Mouse (Mus musculus) ES-Bruce4 (cell line): Measurements from ENCODE around the gene Shank2. TPM values are rescaled to one million over a fixed set of nuclear protein-coding genes. Genes with fewer than 3 reads are reported as not detected.

Experiments used
- H3K27ac ChIP-seq: 2 replicates; pipeline ENCODE4 v1.5.1; 2012; ENCODE audit warnings: low read length, inconsistent platforms; ENCODE audit not compliant: insufficient read depth
- H3K27me3 ChIP-seq: 2 replicates; pipeline ENCODE4 v1.6.1; 2012; ENCODE audit warnings: mild to moderate bottlenecking, low read length, inconsistent platforms; ENCODE audit not compliant: control insufficient read depth, poor library complexity, insufficient read depth, severe bottlenecking
- H3K36me3 ChIP-seq: 2 replicates; pipeline ENCODE4 v1.6.1; 2012; ENCODE audit warnings: inconsistent platforms, mild to moderate bottlenecking, low read length, moderate library complexity; ENCODE audit not compliant: control insufficient read depth, poor library complexity, insufficient read depth, severe bottlenecking
- H3K4me1 ChIP-seq: one replicate; pipeline ENCODE4 v1.8.1; 2011; ENCODE audit warnings: low read length; ENCODE audit not compliant: control insufficient read depth, insufficient read depth
- H3K4me3 ChIP-seq: 2 replicates; pipeline ENCODE4 v1.5.1; 2011; ENCODE audit warnings: low read depth, mild to moderate bottlenecking, low read length
- H3K9ac ChIP-seq: 2 replicates; pipeline ENCODE4 v1.6.1; 2012; ENCODE audit warnings: low read depth, mild to moderate bottlenecking, inconsistent platforms; ENCODE audit not compliant: poor library complexity, severe bottlenecking
- H3K9me3 ChIP-seq: replicated peaks from 2 replicates; pipeline ENCODE4 v1.6.1; 2012; ENCODE audit warnings: mild to moderate bottlenecking, low read length, inconsistent platforms; ENCODE audit not compliant: control insufficient read depth, poor library complexity, insufficient read depth, severe bottlenecking
- CTCF ChIP-seq: IDR thresholded peaks from one replicate; pipeline ENCODE4 v1.8.1; 2011; ENCODE audit warnings: low read depth, low read length
- EP300 ChIP-seq: IDR thresholded peaks from 2 replicates; pipeline ENCODE4 v1.6.1; 2011; ENCODE audit warnings: low read depth, low read length; ENCODE audit not compliant: insufficient read depth
- POLR2A ChIP-seq: IDR thresholded peaks from one replicate; pipeline ENCODE4 v1.8.1; 2011; ENCODE audit warnings: low read length; ENCODE audit not compliant: insufficient read depth
- polyA plus RNA-seq: library from polyadenylated mRNA; stranded (reverse); fragments of >200 nt; gene quantifications from 2 replicates; pipeline ENCODE4 v1.2.4, GENCODE M21; 2011; ENCODE audit warnings: low read depth; ENCODE audit not compliant: missing spikeins, insufficient read depth, insufficient read length

The Shank2 gene
- polyA plus RNA-seq, 1 experiment: 0.72 TPM

DNA sequence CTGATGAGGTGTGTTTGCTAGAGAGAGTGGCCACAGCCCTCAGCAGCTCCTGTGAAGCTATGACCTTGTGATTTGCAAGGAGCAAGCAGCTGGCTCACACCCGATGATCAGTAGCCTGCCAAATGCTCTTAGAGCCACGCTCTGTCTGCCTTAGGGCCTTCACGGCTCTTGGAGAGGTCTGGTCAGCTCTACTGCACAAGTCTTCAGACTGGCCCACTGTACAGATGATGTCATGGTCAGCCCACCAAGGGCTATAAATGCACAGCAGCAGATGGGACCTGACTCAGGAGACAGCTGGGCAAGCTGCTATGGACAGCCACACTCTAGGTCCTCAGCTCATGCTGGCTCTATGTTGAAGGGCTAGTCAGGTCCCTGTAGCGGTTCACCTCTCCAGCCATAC, 376.5 kb downstream of the Shank2 start:
- no peaks in the 10 kb centered on the region for H3K4me1 ChIP-seq
- H3K9ac ChIP-seq: no peak overlapping the region
- H3K4me3 ChIP-seq: no peak overlapping the region
- no peaks in the 10 kb centered on the region for H3K36me3 ChIP-seq
- no peaks in the 10 kb centered on the region for H3K27me3 ChIP-seq
- no peak for TF ChIP-seq CTCF
- no peak for TF ChIP-seq POLR2A
- TF ChIP-seq EP300: no peak
- H3K27ac ChIP-seq: no peak overlapping the region
- no peaks in the 10 kb centered on the region for H3K9me3 ChIP-seq

DNA sequence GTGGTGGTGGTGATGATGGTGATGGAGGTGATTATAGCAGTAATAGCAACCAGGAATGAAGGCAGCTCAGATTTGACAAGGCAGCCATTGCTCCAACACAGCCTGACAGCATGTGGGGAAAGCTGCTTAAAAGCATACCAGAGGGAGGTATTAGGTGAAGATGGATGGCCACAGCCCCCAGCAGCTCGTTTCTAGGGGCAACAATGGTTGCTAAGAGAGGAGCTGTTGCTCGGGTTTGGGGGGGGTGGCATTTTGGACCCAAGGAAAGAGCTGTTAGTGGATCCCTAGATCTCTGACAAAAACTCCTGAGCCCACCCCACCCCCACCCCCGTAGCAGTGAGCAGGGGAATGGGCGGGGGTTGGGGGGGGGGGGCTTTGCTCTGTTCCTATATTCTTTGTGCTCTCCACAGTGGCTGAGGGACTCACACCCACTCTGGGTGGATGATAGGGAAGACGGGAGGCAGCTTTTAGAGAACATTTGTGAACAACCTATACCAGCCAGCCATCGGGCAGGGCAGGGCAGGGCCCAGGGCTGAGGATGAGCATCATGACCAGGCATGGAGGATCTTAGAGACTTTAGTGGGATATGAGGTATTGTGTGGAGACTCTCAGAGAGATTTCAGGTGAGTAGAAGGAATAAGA, 377.6 kb downstream of the Shank2 start:
- Histone ChIP-seq H3K27me3 (no peaks in the 10 kb centered on the region), H3K4me3 (no peak overlapping the region), H3K9me3 (no peaks in the 10 kb centered on the region), H3K36me3 (no peaks in the 10 kb centered on the region), H3K27ac (no peak overlapping the region), H3K9ac (no peak overlapping the region), H3K4me1 (no peaks in the 10 kb centered on the region)
- TF ChIP-seq POLR2A (no peak), EP300 (no peak), CTCF (no peak)

DNA sequence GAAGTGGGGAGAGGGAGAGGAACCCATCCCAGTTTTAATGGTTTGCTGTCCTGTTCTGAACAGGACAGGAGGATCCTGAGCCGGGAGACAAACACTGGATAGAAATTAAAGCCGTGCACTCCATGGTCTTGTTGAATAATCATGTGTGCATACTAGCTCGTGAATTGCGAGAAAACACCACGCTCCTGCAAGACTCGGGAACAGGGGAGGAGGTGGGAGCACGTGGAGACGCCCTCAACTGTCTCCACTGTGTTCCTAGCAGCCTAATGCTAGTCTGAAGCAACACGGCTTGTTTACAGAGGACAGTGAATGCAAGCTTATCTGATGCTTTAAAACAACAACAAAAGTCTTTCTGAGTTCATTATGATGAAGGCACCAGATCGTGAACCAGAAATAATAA, 379.9 kb downstream of the Shank2 start:
- H3K9me3 ChIP-seq: no peaks in the 10 kb centered on the region
- H3K36me3 ChIP-seq: no peaks in the 10 kb centered on the region
- H3K27ac ChIP-seq: no peak overlapping the region
- H3K4me1 ChIP-seq: no peaks in the 10 kb centered on the region
- H3K27me3 ChIP-seq: no peaks in the 10 kb centered on the region
- H3K4me3 ChIP-seq: no peak overlapping the region
- TF ChIP-seq CTCF: no peak
- TF ChIP-seq POLR2A: no peak
- TF ChIP-seq EP300: no peak
- no peak overlapping the region for H3K9ac ChIP-seq

DNA sequence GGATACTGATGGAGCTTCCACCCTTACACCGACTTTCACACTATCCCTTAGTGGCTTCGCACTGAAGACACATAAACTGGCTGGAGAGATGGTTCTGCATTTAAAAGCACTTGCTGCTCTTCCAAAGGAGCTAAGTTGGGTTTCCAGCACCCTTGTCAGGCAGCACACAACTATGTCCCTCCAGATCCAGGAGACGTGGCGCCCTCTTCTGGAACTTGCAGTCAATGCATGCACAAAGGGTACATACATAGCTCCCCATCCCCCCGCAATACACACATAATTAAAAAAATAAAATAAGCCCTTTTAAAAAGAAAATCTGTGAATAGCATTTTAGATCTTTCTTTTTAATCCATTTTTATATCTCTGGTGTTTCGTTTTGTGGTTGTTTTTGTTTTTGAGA, 385.8 kb downstream of the Shank2 start:
- Histone ChIP-seq H3K36me3 (no peaks in the 10 kb centered on the region), H3K9ac (no peak overlapping the region), H3K4me1 (no peaks in the 10 kb centered on the region), H3K27me3 (no peaks in the 10 kb centered on the region), H3K27ac (no peak overlapping the region), H3K4me3 (no peak overlapping the region), H3K9me3 (no peaks in the 10 kb centered on the region)
- TF ChIP-seq CTCF (peak; percentile 49), EP300 (no peak), POLR2A (no peak)

DNA sequence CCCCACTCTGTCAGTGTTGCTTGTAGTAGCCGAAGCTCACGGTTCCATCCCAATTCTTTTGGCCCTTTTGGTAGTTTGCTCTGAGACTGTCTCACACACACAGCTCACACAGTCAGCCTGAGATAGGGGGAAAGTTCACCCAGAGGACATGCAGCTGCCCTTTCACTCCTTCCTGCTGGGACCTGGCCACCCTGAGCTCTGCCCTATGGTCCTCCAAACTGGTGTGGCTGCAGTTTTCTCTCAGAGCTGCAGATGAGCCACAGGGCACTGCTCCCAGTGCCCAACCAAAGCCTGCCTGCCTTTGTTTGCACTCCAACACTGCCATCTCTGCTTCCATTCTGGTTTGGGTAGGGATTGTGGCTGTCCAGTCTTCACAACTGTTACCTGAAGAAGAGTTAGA, 388.0 kb downstream of the Shank2 start:
- H3K36me3 ChIP-seq: no peaks in the 10 kb centered on the region
- no peaks in the 10 kb centered on the region for H3K9me3 ChIP-seq
- no peaks in the 10 kb centered on the region for H3K4me1 ChIP-seq
- no peak overlapping the region for H3K4me3 ChIP-seq
- no peaks in the 10 kb centered on the region for H3K27me3 ChIP-seq
- H3K9ac ChIP-seq: no peak overlapping the region
- TF ChIP-seq EP300 (no peak), POLR2A (no peak), CTCF (no peak)
- H3K27ac ChIP-seq: no peak overlapping the region

DNA sequence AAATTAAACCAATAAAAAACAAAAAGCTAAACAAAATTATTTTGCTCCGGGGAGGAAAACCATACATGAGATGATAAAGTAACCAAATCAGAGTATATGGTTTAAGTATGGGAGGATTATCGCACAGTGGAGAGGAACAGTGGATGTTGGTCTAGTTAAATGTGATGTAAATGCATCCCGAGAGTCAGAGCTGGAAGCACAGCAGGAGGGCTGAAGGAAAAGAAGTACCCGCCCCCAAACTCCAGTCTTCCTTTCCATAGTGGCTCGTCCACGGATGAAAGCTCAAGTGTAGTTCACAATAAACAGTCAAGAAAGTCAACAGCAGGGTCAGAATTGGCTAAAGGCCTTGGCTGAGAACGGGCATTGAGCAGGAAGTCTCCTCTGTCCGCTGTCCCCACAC, 388.9 kb downstream of the Shank2 start:
- Histone ChIP-seq H3K4me3 (no peak overlapping the region), H3K4me1 (no peaks in the 10 kb centered on the region), H3K9me3 (no peaks in the 10 kb centered on the region), H3K9ac (no peak overlapping the region), H3K27me3 (no peaks in the 10 kb centered on the region), H3K27ac (no peak overlapping the region), H3K36me3 (no peaks in the 10 kb centered on the region)
- TF ChIP-seq EP300 (no peak), CTCF (no peak), POLR2A (no peak)
